Mouse (Mus musculus): Measurements from ENCODE around the gene Prpf8. TPM values are rescaled to one million over a fixed set of nuclear protein-coding genes. Genes with fewer than 3 reads are reported as not detected.
"Not testable (repeated sequence)": the region's sequence is repeated elsewhere in the genome, so short reads cannot be mapped to it uniquely, and the experiment has no call there.

Prpf8 gene
- polyA plus RNA-seq, 1 experiment from 2014 or later = 52.5 TPM

DNA sequence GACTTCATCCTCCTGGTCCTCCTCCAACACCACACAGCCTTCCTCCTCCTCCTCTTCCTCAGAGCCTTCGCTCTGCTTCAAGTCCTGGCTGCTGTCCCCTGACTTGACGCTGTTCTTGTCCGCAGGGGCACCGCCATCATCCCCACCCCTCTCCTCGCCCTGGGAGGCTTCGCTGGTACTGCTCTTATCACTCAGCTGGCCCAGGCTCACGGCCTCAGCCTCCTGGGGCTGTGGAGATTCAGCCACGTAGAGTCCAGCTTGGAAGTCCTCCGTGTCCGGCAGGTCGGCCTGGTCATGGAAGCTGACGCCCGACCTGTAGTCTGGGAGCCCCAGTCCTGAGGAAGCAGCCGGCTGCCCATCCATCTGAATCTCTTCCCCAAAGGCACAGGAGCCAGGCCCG is 35.7 kb upstream of the Prpf8 start:
- Histone ChIP-seq H3K4me1 (peaks cover 26% of the 10 kb centered on the region), H3K27me3 (no peaks in the 10 kb centered on the region), H3K27ac (replicated peaks) (no peak overlapping the region), H3K4me2 (replicated peaks) (no peak overlapping the region), H3K4me3 (replicated peaks) (no peak overlapping the region), H3K9ac (no peak overlapping the region), H3K9me3 (replicated peaks) (no peaks in the 10 kb centered on the region), H3K36me3 (peaks cover 37% of the 10 kb centered on the region)
- WGBS = 87% methylated on average over 15 of the region's 15 CpGs
- no peak for ATAC-seq (ENCODE audit: insufficient number of reproducible peaks, low FRiP score, low TSS enrichment, low read depth)

- H3K4me3 ChIP-seq (replicated peaks) = no peak overlapping the region
- H3K27ac ChIP-seq (replicated peaks) = no peak overlapping the region
- no peaks in the 10 kb centered on the region for H3K27me3 ChIP-seq
- no peak overlapping the region for H3K4me2 ChIP-seq (replicated peaks)
- WGBS = 86% methylated on average over 8 of the region's 8 CpGs
- no peaks in the 10 kb centered on the region for H3K9me3 ChIP-seq (replicated peaks)
- no peak for ATAC-seq (ENCODE audit: insufficient number of reproducible peaks, low FRiP score, low TSS enrichment, low read depth)
- H3K36me3 ChIP-seq = peaks cover 27% of the 10 kb centered on the region
- H3K4me1 ChIP-seq = peaks cover 26% of the 10 kb centered on the region
- H3K9ac ChIP-seq = no peak overlapping the region
These were observed 34.5 kb upstream of the Prpf8 start for GRCm38 (mm10) chr11:75452081-75452480.

DNA sequence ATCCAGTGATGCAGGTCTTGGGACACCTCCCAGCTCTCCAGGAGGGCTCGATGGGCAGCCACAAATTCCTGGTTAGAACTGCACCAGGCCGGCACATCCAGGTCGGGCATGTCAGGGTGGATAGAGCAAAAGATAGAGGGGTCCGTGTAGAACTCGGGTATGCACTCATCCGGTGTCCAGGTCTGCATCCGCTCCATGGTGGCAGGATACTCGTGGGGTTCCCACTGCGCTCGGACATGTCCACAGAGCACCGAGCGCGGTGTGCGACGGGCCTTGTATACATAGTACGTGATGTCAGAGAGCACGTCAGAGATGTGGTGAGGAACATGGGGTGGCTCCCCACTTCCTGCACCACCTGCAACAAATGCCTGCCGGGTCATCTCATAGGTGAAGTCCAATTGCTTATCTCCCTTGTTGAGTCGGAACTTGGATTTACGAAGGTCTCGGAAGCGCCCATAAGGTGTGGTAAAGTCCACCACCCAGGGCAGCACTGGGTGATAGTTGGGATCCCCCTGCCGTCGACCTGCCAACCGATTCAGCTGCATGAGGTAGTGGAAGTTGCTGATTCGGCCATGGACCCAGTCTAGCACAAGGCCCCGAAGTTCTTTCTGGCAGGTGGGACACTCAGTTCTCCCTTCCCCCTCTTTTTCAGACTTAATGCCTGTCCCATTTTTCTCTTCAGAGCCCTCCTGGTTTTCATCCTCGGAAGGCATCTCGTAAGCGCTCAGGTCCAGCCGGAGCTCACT is 33.6 kb upstream of the Prpf8 start:
- H3K4me3 ChIP-seq (replicated peaks) = 0 out of 2 replicates have a peak overlapping the region, but pooled peaks have one; percentile 65

DNA sequence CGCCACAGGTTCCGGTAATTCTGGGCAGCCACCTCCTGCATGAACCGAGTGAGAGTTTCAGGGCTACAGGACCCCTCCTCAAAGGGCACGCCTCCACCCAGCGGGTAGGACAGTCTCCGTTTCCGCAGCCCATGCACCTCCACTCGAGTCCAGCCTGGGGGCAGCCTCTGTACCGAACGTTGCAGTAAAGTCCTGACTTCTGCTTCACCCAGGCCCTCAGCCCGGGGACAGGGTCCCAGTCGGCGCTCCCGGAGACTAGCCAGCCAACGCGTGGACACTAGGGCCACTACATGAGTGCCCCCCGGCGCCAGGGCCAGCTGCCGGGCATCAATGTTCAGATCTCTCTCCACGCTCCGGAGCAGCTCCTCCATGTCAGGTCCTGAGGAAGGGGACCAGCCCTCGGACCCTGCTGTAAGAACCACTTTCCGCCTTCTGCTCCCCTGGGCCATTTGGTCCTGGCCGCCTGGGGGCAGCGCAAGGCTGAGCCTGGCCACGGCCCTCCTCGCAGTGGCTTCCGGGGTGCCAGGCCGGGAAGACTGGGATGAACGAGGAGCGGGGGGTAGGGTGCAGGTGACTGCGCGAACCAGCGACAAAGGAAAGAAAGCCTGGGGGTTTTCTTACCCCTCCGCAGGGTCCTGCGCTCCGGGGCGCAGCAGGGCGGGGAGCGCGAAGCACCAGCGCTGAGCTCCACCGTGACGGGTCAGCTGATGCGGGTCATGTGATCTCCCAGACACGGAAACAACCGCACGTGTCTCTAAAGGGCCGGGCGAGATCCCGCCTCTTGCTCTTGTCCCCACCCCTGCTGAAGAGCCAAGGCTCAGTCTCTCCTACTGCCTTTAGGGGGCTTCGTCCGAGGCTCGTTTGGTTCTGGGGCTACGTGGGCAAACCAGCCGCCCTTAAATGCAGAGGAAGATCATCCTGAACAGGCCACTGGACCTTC is 32.4 kb upstream of the Prpf8 start, which contains the start of gene Wdr81:
Gene Wdr81 (minus strand): TSS at position 727 of the 940 bp plus-strand sequence.
- Histone ChIP-seq H3K4me1 (peaks cover 29% of the 10 kb centered on the region), H3K27me3 (no peaks in the 10 kb centered on the region), H3K4me3 (replicated peaks) (peak within 1 kb of the TSS; percentile 65), H3K9ac (peak within 1 kb of the TSS; percentile 61), H3K4me2 (replicated peaks) (peak within 1 kb of the TSS; percentile 99), H3K36me3 (peaks cover 7% of the 10 kb centered on the region), H3K9me3 (replicated peaks) (no peaks in the 10 kb centered on the region), H3K27ac (replicated peaks) (peak within 1 kb of the TSS; percentile 78)
- ATAC-seq (ENCODE audit: insufficient number of reproducible peaks, low FRiP score, low TSS enrichment, low read depth) = peak; percentile 93
- 2% methylated on average over 56 of the region's 56 CpGs for whole genome bisulfite sequencing

More for the DNA sequence above, 33.6 kb upstream of the Prpf8 start:
- Histone ChIP-seq H3K9me3 (replicated peaks) (no peaks in the 10 kb centered on the region), H3K36me3 (peaks cover 19% of the 10 kb centered on the region), H3K4me1 (peaks cover 26% of the 10 kb centered on the region), H3K27me3 (no peaks in the 10 kb centered on the region), H3K27ac (replicated peaks) (no peak overlapping the region), H3K9ac (no peak overlapping the region), H3K4me2 (replicated peaks) (peak overlapping the region; percentile 99)
- ATAC-seq (ENCODE audit: insufficient number of reproducible peaks, low FRiP score, low TSS enrichment, low read depth) = no peak
- WGBS = 92% methylated on average over 31 of the region's 31 CpGs

DNA sequence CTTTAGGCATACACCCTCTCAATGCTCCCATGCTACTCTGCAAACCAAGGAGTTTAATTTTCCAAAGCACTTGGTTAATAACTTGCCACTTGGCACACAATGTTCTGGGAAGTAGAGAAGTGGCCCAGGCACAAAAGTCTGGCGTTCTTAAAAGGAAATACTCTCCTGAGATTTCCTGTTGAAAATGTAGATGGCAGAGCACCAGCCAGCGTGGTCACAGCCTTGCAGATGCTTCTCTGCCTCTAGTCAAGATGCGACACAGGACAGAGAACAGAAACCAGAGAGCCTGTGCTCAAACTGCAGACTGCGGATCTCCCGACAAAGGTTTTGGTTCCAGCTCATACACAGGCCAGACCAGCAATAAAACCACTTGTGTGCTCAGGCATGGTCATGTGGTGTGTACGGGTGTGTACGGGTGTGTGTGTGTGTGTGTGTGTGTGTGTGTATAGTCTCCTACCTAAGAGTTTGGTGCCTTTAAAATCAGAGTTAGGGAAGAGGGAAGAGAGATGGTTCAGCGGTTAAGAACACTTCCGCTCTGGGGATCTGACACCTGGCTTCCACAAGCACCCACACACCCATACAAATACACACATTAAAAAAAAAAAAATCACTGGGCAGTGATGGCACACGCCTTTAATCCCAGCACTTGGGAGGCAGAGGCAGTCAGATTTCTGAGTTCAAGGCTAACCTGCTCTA is 31.4 kb upstream of the Prpf8 start:
- peak overlapping the region; percentile 99 for H3K4me2 ChIP-seq (replicated peaks)
- ATAC-seq (ENCODE audit: insufficient number of reproducible peaks, low FRiP score, low TSS enrichment, low read depth) = no peak
- peak overlapping the region; percentile 65 for H3K4me3 ChIP-seq (replicated peaks)
- 0 out of 2 replicates have a peak, but pooled peaks cover 2% of the 10 kb centered on the region for H3K36me3 ChIP-seq
- 0 out of 2 replicates have a peak overlapping the region, but pooled peaks have one; percentile 15 for H3K9ac ChIP-seq
- 68% methylated on average over 10 of the region's 10 CpGs for WGBS
- H3K9me3 ChIP-seq (replicated peaks) = no peaks in the 10 kb centered on the region
- no peaks in the 10 kb centered on the region for H3K27me3 ChIP-seq
- H3K27ac ChIP-seq (replicated peaks) = peak overlapping the region; percentile 78
- H3K4me1 ChIP-seq = peaks cover 39% of the 10 kb centered on the region

- not testable (repeated sequence) for H3K27ac ChIP-seq (replicated peaks); ATAC-seq (ENCODE audit: insufficient number of reproducible peaks, low FRiP score, low TSS enrichment, low read depth); H3K27me3 ChIP-seq; H3K4me2 ChIP-seq (replicated peaks); H3K9me3 ChIP-seq (replicated peaks); H3K36me3 ChIP-seq; H3K9ac ChIP-seq; H3K4me3 ChIP-seq (replicated peaks)
- WGBS = 88% methylated on average over 2 of the region's 2 CpGs
- H3K4me1 ChIP-seq = peaks cover 41% of the 10 kb centered on the region
These were observed 30.6 kb upstream of the Prpf8 start for GRCm38 (mm10) chr11:75455971-75456370.

DNA sequence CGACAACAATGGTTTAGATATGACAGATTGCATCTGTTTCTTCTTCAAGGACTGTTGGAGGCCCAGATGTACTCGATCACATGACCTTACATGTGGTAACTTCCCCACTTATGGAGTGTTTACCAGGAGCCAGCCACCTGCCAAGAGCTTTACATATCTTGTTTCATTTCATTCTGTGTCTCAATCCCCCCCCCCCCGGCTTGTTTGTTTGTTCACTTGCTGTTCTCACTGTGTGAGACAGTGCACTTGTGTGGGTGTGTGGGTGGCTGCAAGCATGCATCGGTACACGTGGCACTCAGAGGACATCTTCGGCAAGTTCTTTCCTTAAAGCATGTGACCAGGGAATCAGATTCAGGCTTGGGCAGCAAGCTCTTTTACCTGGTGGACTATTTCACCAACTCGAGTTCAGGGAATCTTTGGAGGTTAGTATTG is 30.2 kb upstream of the Prpf8 start:
- Histone ChIP-seq H3K4me1 (peaks cover 41% of the 10 kb centered on the region), H3K27me3 (no peaks in the 10 kb centered on the region), H3K4me3 (replicated peaks) (no peak overlapping the region), H3K4me2 (replicated peaks) (no peak overlapping the region), H3K36me3 (0 out of 2 replicates have a peak, but pooled peaks cover 2% of the 10 kb centered on the region), H3K9me3 (replicated peaks) (no peaks in the 10 kb centered on the region), H3K27ac (replicated peaks) (no peak overlapping the region), H3K9ac (no peak overlapping the region)
- no peak for ATAC-seq (ENCODE audit: insufficient number of reproducible peaks, low FRiP score, low TSS enrichment, low read depth)
- WGBS = 77% methylated on average over 7 of the region's 7 CpGs

DNA sequence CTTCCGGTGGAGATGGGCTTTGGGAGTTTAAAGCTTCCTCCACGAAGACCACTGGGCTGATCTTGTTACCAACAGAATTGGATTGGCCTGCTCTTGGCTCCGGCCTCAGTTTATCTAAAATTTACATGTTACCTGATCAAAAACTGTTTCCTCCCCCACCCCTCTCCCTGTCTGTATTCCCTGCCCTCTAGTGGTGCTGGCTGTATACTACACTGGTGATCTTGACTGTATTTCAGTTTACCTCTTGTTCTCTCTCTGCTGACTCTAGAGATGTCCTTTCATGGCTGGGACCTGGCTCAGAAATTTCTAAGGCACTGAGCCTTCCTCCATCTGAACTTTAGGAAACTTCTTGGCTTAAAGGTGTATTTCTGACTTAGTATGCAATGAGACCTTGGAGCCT is 28.4 kb upstream of the Prpf8 start:
- H3K27ac ChIP-seq (replicated peaks) = no peak overlapping the region
- H3K9ac ChIP-seq = no peak overlapping the region
- no peak for ATAC-seq (ENCODE audit: insufficient number of reproducible peaks, low FRiP score, low TSS enrichment, low read depth)
- H3K4me3 ChIP-seq (replicated peaks) = no peak overlapping the region
- no peaks in the 10 kb centered on the region for H3K27me3 ChIP-seq
- peaks cover 48% of the 10 kb centered on the region for H3K4me1 ChIP-seq
- no peaks in the 10 kb centered on the region for H3K36me3 ChIP-seq
- no peak overlapping the region for H3K4me2 ChIP-seq (replicated peaks)
- no peaks in the 10 kb centered on the region for H3K9me3 ChIP-seq (replicated peaks)
- 17% methylated on average over 3 of the region's 3 CpGs for WGBS

GRCm38 (mm10) chr11:75458628-75459041 is 28.0 kb upstream of the Prpf8 start:
- no peak overlapping the region for H3K4me2 ChIP-seq (replicated peaks)
- H3K27me3 ChIP-seq = no peaks in the 10 kb centered on the region
- WGBS = 73% methylated on average over 8 of the region's 8 CpGs
- no peak overlapping the region for H3K9ac ChIP-seq
- no peak overlapping the region for H3K4me3 ChIP-seq (replicated peaks)
- no peak overlapping the region for H3K27ac ChIP-seq (replicated peaks)
- H3K9me3 ChIP-seq (replicated peaks) = no peaks in the 10 kb centered on the region
- H3K4me1 ChIP-seq = peaks cover 49% of the 10 kb centered on the region
- no peak for ATAC-seq (ENCODE audit: insufficient number of reproducible peaks, low FRiP score, low TSS enrichment, low read depth)
- no peaks in the 10 kb centered on the region for H3K36me3 ChIP-seq

DNA sequence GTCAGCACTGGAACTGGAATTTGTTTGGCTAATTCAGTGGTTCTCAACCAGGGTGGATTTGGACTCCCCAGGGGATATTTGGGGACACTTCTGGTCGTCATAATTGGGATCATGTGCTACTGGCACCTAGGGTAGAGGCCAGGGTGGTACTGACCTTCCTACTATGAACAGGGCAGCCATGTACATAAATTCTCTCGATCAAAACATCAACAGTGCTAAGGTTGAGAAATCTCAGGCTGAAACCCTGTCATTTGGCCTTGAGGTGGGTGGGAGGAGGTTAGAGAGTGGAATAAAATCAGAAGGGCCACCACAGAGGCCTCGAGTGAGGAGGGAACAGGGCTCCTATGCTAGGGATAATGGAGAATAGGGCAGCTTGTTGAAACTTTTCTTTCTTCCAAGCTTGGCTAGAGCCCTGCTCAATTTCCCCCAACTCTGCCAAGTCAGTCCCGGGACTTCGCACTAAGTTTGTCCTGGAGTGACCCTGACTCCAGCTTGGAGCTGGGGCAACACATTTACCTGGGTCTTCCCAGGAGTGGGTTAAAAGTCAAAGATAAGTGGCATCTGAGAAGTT is 27.4 kb upstream of the Prpf8 start:
- 0 out of 2 replicates have a peak overlapping the region, but pooled peaks have one; percentile 91 for H3K4me2 ChIP-seq (replicated peaks)
- H3K9ac ChIP-seq = no peak overlapping the region
- peak overlapping the region; percentile 97 for H3K27ac ChIP-seq (replicated peaks)
- no peaks in the 10 kb centered on the region for H3K9me3 ChIP-seq (replicated peaks)
- WGBS = 68% methylated on average over 5 of the region's 5 CpGs
- peaks cover 44% of the 10 kb centered on the region for H3K4me1 ChIP-seq
- no peaks in the 10 kb centered on the region for H3K27me3 ChIP-seq
- H3K36me3 ChIP-seq = no peaks in the 10 kb centered on the region
- no peak for ATAC-seq (ENCODE audit: insufficient number of reproducible peaks, low FRiP score, low TSS enrichment, low read depth)
- H3K4me3 ChIP-seq (replicated peaks) = peak overlapping the region; percentile 81; the same call in 1 of the 2 replicates

Measured in embryonic facial prominence, embryonic 15.5 days (tissue).